21 mouse cellular contexts compared by ENCODE assay signal in genomic region chr7:37978412-37978811, GRCm38 (mm10). TPM values are rescaled to one million over a fixed set of nuclear protein-coding genes. Genes with fewer than 3 reads are reported as not detected.
DNase-seq lines count a peak whose midpoint lies in the region; ATAC-seq and TF ChIP-seq lines count a peak whose summit lies in the region.
"Had no signal": no experiment of that assay in that cellular context is flagged by ENCODE, and none has a peak within 500 bp of the region (broad histone marks: within the 10 kb centered on the region; RNA-seq: fewer than 3 reads in every experiment).

No protein-coding gene starts in this region.

- ATAC-seq in lung, embryonic 14.5 days (ENCODE audit: insufficient read depth) = no peak
- ATAC-seq in erythroblast, adult 5-6 weeks (replicated peaks; ENCODE audit: low FRiP score, poor library complexity, severe bottlenecking) = no peak
- ATAC-seq: forebrain, embryonic 16.5 days; intestine, embryonic 15.5 days; midbrain, embryonic 15.5 days; Patski had no signal

- no peaks in the 10 kb centered on the region for H3K27me3 ChIP-seq in lung, embryonic 14.5 days (ENCODE audit: insufficient read depth, low read length)
- H3K27me3 ChIP-seq in ES-Bruce4 (ENCODE audit: control insufficient read depth, insufficient read depth, low read length, poor library complexity, severe bottlenecking) = no peaks in the 10 kb centered on the region
- H3K27me3 ChIP-seq: embryonic facial prominence, embryonic 12.5 days; hindbrain, embryonic 13.5 days; intestine, embryonic 15.5 days; limb, embryonic 13.5 days; midbrain, embryonic 15.5 days; Patski had no signal

- no peak for TF ChIP-seq POLR2A in ES-Bruce4 (IDR thresholded peaks at IDR 0.05; ENCODE audit: insufficient read depth, low read length)

- H3K4me1 ChIP-seq in lung, embryonic 14.5 days (ENCODE audit: insufficient read depth) = no peaks in the 10 kb centered on the region
- no peaks in the 10 kb centered on the region for H3K4me1 ChIP-seq in ES-Bruce4 (ENCODE audit: control insufficient read depth, insufficient read depth, low read length)
- H3K4me1 ChIP-seq: embryonic facial prominence, embryonic 12.5 days; hindbrain, embryonic 13.5 days; intestine, embryonic 15.5 days; limb, embryonic 13.5 days; midbrain, embryonic 15.5 days had no signal

- DNase-seq in lung, embryonic 14.5 days = no peak
- DNase-seq in lung, postnatal 4 days = no peak
- peak; percentile 67 for DNase-seq in 3T3-L1 (ENCODE audit: low read depth, low spot score)
- DNase-seq in induced T-regulatory cell, adult 2 months (ENCODE audit: low read depth) = peak; percentile 42
- no peak for DNase-seq in spleen, postnatal 14 days (ENCODE audit: low spot score in 2 of 2)
- no peak for DNase-seq in heart, postnatal 4 days
- DNase-seq: adrenal gland, postnatal 36 days; cerebellum, adult 2 months; kidney, postnatal 14 days; lung, adult 18-20 months; retina, postnatal 1 day; right cerebral cortex, postnatal 4 days had no signal

- TF ChIP-seq EP300 in ES-Bruce4 (IDR thresholded peaks at IDR 0.05; ENCODE audit: insufficient read depth, low read depth, low read length) = no peak

- peaks cover 29% of the 10 kb centered on the region for H3K36me3 ChIP-seq in lung, embryonic 14.5 days (ENCODE audit: insufficient read depth)
- H3K36me3 ChIP-seq in ES-Bruce4 (ENCODE audit: control insufficient read depth, insufficient read depth, low read length, poor library complexity, severe bottlenecking) = peaks cover 37% of the 10 kb centered on the region
- H3K36me3 ChIP-seq: midbrain, embryonic 15.5 days had no signal

- no peak overlapping the region for H3K27ac ChIP-seq in lung, embryonic 14.5 days (ENCODE audit: low read depth)
- H3K27ac ChIP-seq in ES-Bruce4 (ENCODE audit: insufficient read depth, low read length) = no peak overlapping the region
- H3K27ac ChIP-seq: embryonic facial prominence, embryonic 12.5 days; hindbrain, embryonic 13.5 days; intestine, embryonic 15.5 days; limb, embryonic 13.5 days; midbrain, embryonic 15.5 days had no signal

- 90% methylated on average over 4 of the region's 4 CpGs for WGBS in lung, embryonic 14.5 days

- no peak overlapping the region for H3K9ac ChIP-seq in lung, embryonic 14.5 days
- H3K9ac ChIP-seq in ES-Bruce4 (ENCODE audit: low read depth, poor library complexity, severe bottlenecking) = no peak overlapping the region
- H3K9ac ChIP-seq: embryonic facial prominence, embryonic 12.5 days; hindbrain, embryonic 13.5 days; intestine, embryonic 15.5 days; limb, embryonic 13.5 days; midbrain, embryonic 15.5 days had no signal

- H3K9me3 ChIP-seq in lung, embryonic 14.5 days (ENCODE audit: low read depth, low read length) = no peaks in the 10 kb centered on the region
- no peaks in the 10 kb centered on the region for H3K9me3 ChIP-seq in ES-Bruce4 (replicated peaks; ENCODE audit: control insufficient read depth, insufficient read depth, low read length, poor library complexity, severe bottlenecking)
- H3K9me3 ChIP-seq: embryonic facial prominence, embryonic 12.5 days; hindbrain, embryonic 13.5 days; intestine, embryonic 15.5 days; limb, embryonic 13.5 days; midbrain, embryonic 15.5 days had no signal

- 0 out of 2 replicates have a peak, but pooled peaks have one; percentile 8 for TF ChIP-seq CTCF in lung, embryonic 14.5 days (IDR thresholded peaks at IDR 0.05; ENCODE audit: low read depth)
- TF ChIP-seq CTCF in ES-Bruce4 (IDR thresholded peaks at IDR 0.05; ENCODE audit: low read depth, low read length) = peak; percentile 15

- H3K4me2 ChIP-seq in lung, embryonic 14.5 days = no peak overlapping the region
- H3K4me2 ChIP-seq: embryonic facial prominence, embryonic 12.5 days; hindbrain, embryonic 13.5 days; intestine, embryonic 15.5 days; limb, embryonic 13.5 days; midbrain, embryonic 15.5 days had no signal

- no peak overlapping the region for H3K4me3 ChIP-seq in lung, embryonic 14.5 days (ENCODE audit: low read depth, low read length)
- H3K4me3 ChIP-seq in ES-Bruce4 (ENCODE audit: low read depth, low read length) = no peak overlapping the region
- H3K4me3 ChIP-seq: embryonic facial prominence, embryonic 12.5 days; hindbrain, embryonic 13.5 days; intestine, embryonic 15.5 days; limb, embryonic 13.5 days; midbrain, embryonic 15.5 days had no signal

RNA-seq across cellular contexts. Expression of gene Uri1, which starts 44.9 kb away (rescaled TPM):
- polyA plus RNA-seq in lung, embryonic 14.5 days (2014; fragmentation: Nextera tagmentation; extraction: Ambion mirVana) = 65.1 and 65.7 TPM in 2 replicates
- polyA plus RNA-seq in ES-Bruce4 (2011; ENCODE audit: insufficient read depth, insufficient read length, low read depth, missing spikeins) = 182 and 205 TPM in 2 replicates
- total RNA-seq in heart, postnatal 4 days (2021) = 10 to 100 TPM; 35.7 to 37.7 TPM
- total RNA-seq in erythroblast, adult 5-6 weeks (2015; ENCODE audit: low replicate concordance) = 16.9 and 51.9 TPM in 2 replicates
- 7.2 and 22.3 TPM in 2 replicates for total RNA-seq in erythroblast, adult 5-6 weeks (2017; ENCODE audit: low replicate concordance)

Comparison
In these comparisons a context has a peak if more than half of its experiments do, and no peak if none do; other contexts are left out.
1. DNase-seq: peak in 3T3-L1 (single experiment) and induced T-regulatory cell, adult 2 months (single experiment); none in lung, embryonic 14.5 days (single experiment), lung, postnatal 4 days (0 of 2), spleen, postnatal 14 days (0 of 2) and heart, postnatal 4 days (single experiment).